Mouse (Mus musculus) embryo, embryonic 9.5 days (tissue): ENCODE measurements around the gene Sorl1.

ENCODE experiments used
- DNase-seq: peaks from one replicate; pipeline ENCODE4 v3.0.0-alpha.2; 2017; ENCODE audit errors: extremely low spot score

The Sorl1 gene

GRCm38 (mm10) chr9:42054339-42055272, 69.5 kb downstream of the Sorl1 start:
- DNase-seq, result no peak

- no peak for DNase-seq
Measured at GRCm38 (mm10) chr9:42053591-42054190, 70.4 kb downstream of the Sorl1 start.

GRCm38 (mm10) chr9:42052713-42053356, 71.3 kb downstream of the Sorl1 start:
- DNase-seq, result no peak

GRCm38 (mm10) chr9:42048542-42048941, 75.6 kb downstream of the Sorl1 start:
- DNase-seq, result no peak

- DNase-seq, result no peak
Measured at GRCm38 (mm10) chr9:42047786-42048185, 76.3 kb downstream of the Sorl1 start.

- DNase-seq, result no peak
Measured at GRCm38 (mm10) chr9:42046248-42046647, 77.8 kb downstream of the Sorl1 start.

- no peak for DNase-seq
Measured at GRCm38 (mm10) chr9:42044651-42045050, 79.4 kb downstream of the Sorl1 start.

GRCm38 (mm10) chr9:42043934-42044333, 80.2 kb downstream of the Sorl1 start:
- no peak for DNase-seq

- DNase-seq, result no peak
Measured at GRCm38 (mm10) chr9:42039000-42039992, 84.8 kb downstream of the Sorl1 start.

GRCm38 (mm10) chr9:42036885-42037284, 87.2 kb downstream of the Sorl1 start:
- no peak for DNase-seq

- no peak for DNase-seq
Measured at GRCm38 (mm10) chr9:42035995-42036394, 88.1 kb downstream of the Sorl1 start.

GRCm38 (mm10) chr9:42035213-42035765, 88.8 kb downstream of the Sorl1 start:
- no peak for DNase-seq

GRCm38 (mm10) chr9:42034116-42034520, 90.0 kb downstream of the Sorl1 start:
- no peak for DNase-seq

- DNase-seq, result no peak
Measured at GRCm38 (mm10) chr9:42033291-42034115, 90.6 kb downstream of the Sorl1 start.

- DNase-seq, result no peak
Measured at GRCm38 (mm10) chr9:42032419-42032818, 91.7 kb downstream of the Sorl1 start.

GRCm38 (mm10) chr9:42028807-42029206, 95.3 kb downstream of the Sorl1 start:
- DNase-seq, result no peak

- DNase-seq, result no peak
Measured at GRCm38 (mm10) chr9:42024257-42024656, 99.8 kb downstream of the Sorl1 start.

- no peak for DNase-seq
Measured at GRCm38 (mm10) chr9:42023383-42023782, 100.7 kb downstream of the Sorl1 start.

GRCm38 (mm10) chr9:42022318-42022717, 101.8 kb downstream of the Sorl1 start:
- DNase-seq, result no peak
